Mouse (Mus musculus): ENCODE measurements around the gene Olfr800.

Olfr800 gene

GRCm38 (mm10) chr10:129657394-129657793 is at the start of gene Olfr800:
Gene Olfr800, plus strand, starts transcription at chr10:129657694.
- no peak for DNase-seq

- no peak for DNase-seq
Observed at GRCm38 (mm10) chr10:129612470-129612869, 45.0 kb upstream of the Olfr800 start, which contains the start of gene Olfr796. Gene Olfr796, minus strand, starts transcription at chr10:129612570.

GRCm38 (mm10) chr10:129621724-129622123 is 35.8 kb upstream of the Olfr800 start:
- no peak for DNase-seq

GRCm38 (mm10) chr10:129623251-129623650 is 34.2 kb upstream of the Olfr800 start:
- DNase-seq, result no peak

- no peak for DNase-seq
Observed at GRCm38 (mm10) chr10:129627834-129628233, 29.7 kb upstream of the Olfr800 start, which contains the start of gene Olfr798. Gene Olfr798, minus strand, starts transcription at chr10:129627934.

GRCm38 (mm10) chr10:129637184-129637583 is 20.3 kb upstream of the Olfr800 start, which contains the start of gene Olfr799:
Gene Olfr799, plus strand, starts transcription at chr10:129637484.
- DNase-seq, result no peak

- no peak for DNase-seq
Observed at GRCm38 (mm10) chr10:129651763-129652162, 5.7 kb upstream of the Olfr800 start.

GRCm38 (mm10) chr10:129673765-129674164 is 16.3 kb downstream of the Olfr800 start, which contains the start of gene Olfr801:
Gene Olfr801, minus strand, starts transcription at chr10:129673865.
- DNase-seq, result no peak

- DNase-seq, result no peak
Observed at GRCm38 (mm10) chr10:129688069-129688468, 30.6 kb downstream of the Olfr800 start, which contains the start of gene Olfr802. Gene Olfr802, minus strand, starts transcription at chr10:129688169.

- no peak for DNase-seq
Observed at GRCm38 (mm10) chr10:129694186-129694585, 36.7 kb downstream of the Olfr800 start, which contains the start of gene Olfr803. Gene Olfr803, minus strand, starts transcription at chr10:129694286.

GRCm38 (mm10) chr10:129702910-129703309 is 45.4 kb downstream of the Olfr800 start, which contains the start of gene Olfr804:
Gene Olfr804, plus strand, starts transcription at chr10:129703210.
- no peak for DNase-seq
